Mouse (Mus musculus) lung, embryonic 15.5 days (tissue): ENCODE measurements around the gene Cntn3. TPM values are rescaled to one million over a fixed set of nuclear protein-coding genes. Genes with fewer than 3 reads are reported as not detected.

Experiments used
- ATAC-seq: fragments of 200-750 bp; cut with Nextera tagmentation; 2 replicates; pipeline ENCODE4 v1.8.0; 2017; ENCODE audit warnings: moderate number of reproducible peaks, borderline replicate concordance; ENCODE audit not compliant: low FRiP score, low TSS enrichment; ENCODE audit errors: extremely low read depth
- H3K27ac ChIP-seq: fragments of 300-500 bp; sonication (generic); 2 replicates; pipeline ENCODE4 v1.5.1; 2015; ENCODE audit warnings: moderate library complexity, mild to moderate bottlenecking, inconsistent platforms
- H3K27me3 ChIP-seq: fragments of 300-500 bp; sonication (generic); 2 replicates; pipeline ENCODE4 v1.6.1; 2015; ENCODE audit warnings: inconsistent platforms
- H3K36me3 ChIP-seq: fragments of 300-500 bp; sonication (generic); 2 replicates; pipeline ENCODE4 v1.6.1; 2015; ENCODE audit warnings: inconsistent platforms
- H3K4me1 ChIP-seq: fragments of 300-500 bp; sonication (generic); 2 replicates; pipeline ENCODE4 v1.6.1; 2015; ENCODE audit warnings: inconsistent platforms
- H3K4me2 ChIP-seq: fragments of 300-500 bp; sonication (generic); 2 replicates; pipeline ENCODE4 v1.6.1; 2015; ENCODE audit warnings: inconsistent platforms, mild to moderate bottlenecking, moderate library complexity
- H3K4me3 ChIP-seq: fragments of 300-500 bp; sonication (generic); 2 replicates; pipeline ENCODE4 v1.5.1; 2015; ENCODE audit warnings: mild to moderate bottlenecking, inconsistent platforms
- H3K9ac ChIP-seq: fragments of 300-500 bp; sonication (generic); 2 replicates; pipeline ENCODE4 v1.6.1; 2015; ENCODE audit warnings: inconsistent platforms
- H3K9me3 ChIP-seq: fragments of 300-500 bp; sonication (generic); 2 replicates; pipeline ENCODE4 v1.6.1; 2016; ENCODE audit warnings: inconsistent platforms
- WGBS: fragments of 180-500 bp; shearing (Covaris S2); methylation state at CpG from one replicate; pipeline ENCODE4 v1.1.7; 2015; 5-methylcytosine and 5-hydroxymethylcytosine counted together
- polyA plus RNA-seq: library from polyadenylated mRNA; unstranded; fragments of >200 nt; fragmentation: Nextera tagmentation; extraction: Ambion mirVana; gene quantifications from 2 replicates; pipeline ENCODE4 v1.2.1, GENCODE M21; 2015

The Cntn3 gene
- polyA plus RNA-seq, 1 experiment from 2014 or later: 0.22 TPM

- H3K27me3 ChIP-seq: no peaks in the 10 kb centered on the region
- no peak overlapping the region for H3K4me3 ChIP-seq
- H3K4me1 ChIP-seq: no peaks in the 10 kb centered on the region
- H3K27ac ChIP-seq: no peak overlapping the region
- no peak for ATAC-seq
- 56% methylated on average over 3 of the region's 3 CpGs for WGBS
- H3K4me2 ChIP-seq: no peak overlapping the region
- H3K9ac ChIP-seq: no peak overlapping the region
- H3K36me3 ChIP-seq: no peaks in the 10 kb centered on the region
- no peaks in the 10 kb centered on the region for H3K9me3 ChIP-seq
Observed at GRCm38 (mm10) chr6:102556497-102556896, 16.4 kb downstream of the Cntn3 start.

- H3K27ac ChIP-seq: no peak overlapping the region
- H3K4me3 ChIP-seq: no peak overlapping the region
- no peaks in the 10 kb centered on the region for H3K36me3 ChIP-seq
- ATAC-seq: no peak
- H3K4me1 ChIP-seq: no peaks in the 10 kb centered on the region
- H3K9ac ChIP-seq: no peak overlapping the region
- no peaks in the 10 kb centered on the region for H3K9me3 ChIP-seq
- H3K4me2 ChIP-seq: no peak overlapping the region
- no peaks in the 10 kb centered on the region for H3K27me3 ChIP-seq
- WGBS: 49% methylated on average over 4 of the region's 4 CpGs
Observed at GRCm38 (mm10) chr6:102555814-102556437, 17.0 kb downstream of the Cntn3 start.

- H3K4me3 ChIP-seq: no peak overlapping the region
- H3K4me2 ChIP-seq: no peak overlapping the region
- no peak overlapping the region for H3K27ac ChIP-seq
- ATAC-seq: no peak
- H3K27me3 ChIP-seq: no peaks in the 10 kb centered on the region
- H3K4me1 ChIP-seq: no peaks in the 10 kb centered on the region
- H3K9ac ChIP-seq: no peak overlapping the region
- no peaks in the 10 kb centered on the region for H3K9me3 ChIP-seq
- H3K36me3 ChIP-seq: no peaks in the 10 kb centered on the region
- WGBS: 62% methylated on average over 3 of the region's 3 CpGs
Observed at GRCm38 (mm10) chr6:102555067-102555657, 17.7 kb downstream of the Cntn3 start.

- H3K4me1 ChIP-seq: no peaks in the 10 kb centered on the region
- WGBS: 73% methylated on average over 7 of the region's 7 CpGs
- no peak overlapping the region for H3K9ac ChIP-seq
- no peaks in the 10 kb centered on the region for H3K9me3 ChIP-seq
- ATAC-seq: no peak
- no peak overlapping the region for H3K27ac ChIP-seq
- no peaks in the 10 kb centered on the region for H3K36me3 ChIP-seq
- H3K4me3 ChIP-seq: no peak overlapping the region
- H3K27me3 ChIP-seq: no peaks in the 10 kb centered on the region
- no peak overlapping the region for H3K4me2 ChIP-seq
Observed at GRCm38 (mm10) chr6:102541633-102542412, 31.1 kb downstream of the Cntn3 start.

DNA sequence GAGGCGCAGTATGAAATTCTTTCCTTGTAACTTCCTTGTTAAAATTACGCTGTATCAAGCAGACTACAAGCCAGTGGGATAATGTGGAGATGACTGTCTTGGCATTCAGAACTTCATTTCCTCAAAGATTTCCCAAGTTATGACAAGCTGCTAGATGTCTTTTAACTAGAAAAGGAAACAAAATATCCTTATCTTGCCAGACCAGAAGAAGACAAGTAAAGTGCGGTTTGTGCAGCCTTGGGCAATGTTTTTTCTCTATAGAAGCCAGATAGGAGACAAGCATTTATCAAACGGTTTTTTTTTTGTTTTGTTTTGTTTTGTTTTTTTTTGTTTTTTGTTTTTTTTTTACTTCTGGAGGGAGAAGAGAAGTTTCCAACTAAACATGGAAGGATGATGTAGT is 37.3 kb downstream of the Cntn3 start:
- ATAC-seq: no peak
- H3K27me3 ChIP-seq: no peaks in the 10 kb centered on the region
- whole genome bisulfite sequencing: 62% methylated on average over 4 of the region's 4 CpGs
- H3K36me3 ChIP-seq: no peaks in the 10 kb centered on the region
- H3K4me3 ChIP-seq: no peak overlapping the region
- no peak overlapping the region for H3K27ac ChIP-seq
- H3K4me1 ChIP-seq: no peaks in the 10 kb centered on the region
- H3K9me3 ChIP-seq: no peaks in the 10 kb centered on the region
- H3K9ac ChIP-seq: no peak overlapping the region
- H3K4me2 ChIP-seq: no peak overlapping the region

DNA sequence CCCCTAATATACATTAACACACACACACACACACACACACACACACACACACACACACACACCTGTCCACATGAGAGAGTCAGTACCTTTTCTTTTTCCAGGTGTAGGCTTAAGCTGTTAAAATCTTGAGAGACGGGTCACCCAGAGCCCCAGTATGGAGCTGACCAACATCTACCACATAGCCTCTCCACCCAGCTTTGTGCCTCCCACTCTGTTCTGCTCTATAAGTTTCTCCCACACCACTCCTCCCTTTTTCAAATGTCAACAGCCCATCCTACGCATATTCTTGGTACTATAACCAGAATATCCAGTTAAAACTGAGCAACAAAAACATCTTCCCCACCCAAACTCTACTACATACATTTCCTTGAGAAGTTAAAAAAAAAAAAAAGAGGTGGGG is 49.9 kb downstream of the Cntn3 start:
- WGBS: 72% methylated on average over 2 of the region's 2 CpGs
- H3K27me3 ChIP-seq: no peaks in the 10 kb centered on the region
- H3K4me1 ChIP-seq: no peaks in the 10 kb centered on the region
- no peak overlapping the region for H3K4me3 ChIP-seq
- H3K27ac ChIP-seq: no peak overlapping the region
- H3K9me3 ChIP-seq: no peaks in the 10 kb centered on the region
- H3K36me3 ChIP-seq: no peaks in the 10 kb centered on the region
- ATAC-seq: no peak
- no peak overlapping the region for H3K9ac ChIP-seq
- H3K4me2 ChIP-seq: no peak overlapping the region

DNA sequence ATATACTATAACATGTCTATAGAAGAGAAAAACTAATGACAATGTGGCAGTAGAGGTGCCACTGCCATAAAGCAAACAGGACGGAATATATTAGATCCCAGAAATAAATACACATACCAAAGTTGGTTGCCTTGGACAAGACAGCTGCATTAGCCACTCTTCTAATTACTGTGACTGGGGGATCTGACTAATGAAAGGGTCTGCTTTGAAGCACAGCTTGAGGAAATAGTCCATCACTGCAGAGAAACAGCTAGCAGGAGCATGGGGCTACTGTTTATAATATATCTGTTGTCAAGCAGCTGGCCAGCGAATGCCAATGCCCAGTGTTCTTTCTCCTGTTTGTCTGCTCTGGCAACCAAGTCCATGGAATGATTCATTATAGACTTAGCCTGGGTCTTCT is 51.9 kb downstream of the Cntn3 start:
- H3K27ac ChIP-seq: no peak overlapping the region
- no peak overlapping the region for H3K4me3 ChIP-seq
- no peaks in the 10 kb centered on the region for H3K9me3 ChIP-seq
- no peaks in the 10 kb centered on the region for H3K36me3 ChIP-seq
- H3K27me3 ChIP-seq: no peaks in the 10 kb centered on the region
- H3K9ac ChIP-seq: no peak overlapping the region
- H3K4me1 ChIP-seq: no peaks in the 10 kb centered on the region
- no peak overlapping the region for H3K4me2 ChIP-seq
- no peak for ATAC-seq
- 60% methylated on average over 2 of the region's 2 CpGs for WGBS

DNA sequence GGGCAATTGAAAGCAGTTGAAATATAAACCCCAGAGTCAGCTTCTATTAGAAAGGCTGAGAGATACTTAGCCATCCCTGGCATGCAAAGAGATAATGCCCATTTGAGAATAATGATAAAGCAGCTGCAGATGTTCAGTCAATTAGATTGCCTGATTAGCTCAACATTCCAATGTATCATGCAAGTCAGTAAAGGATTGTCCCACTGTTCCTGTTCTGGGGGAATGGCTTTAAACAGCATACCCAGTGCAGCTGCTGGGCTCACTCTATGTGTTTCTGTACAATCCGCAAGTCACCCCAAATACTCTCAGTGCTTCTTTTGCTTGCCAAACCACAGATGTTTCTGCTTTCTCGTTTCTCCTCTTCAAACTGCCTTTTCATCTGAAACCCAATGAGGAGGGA is 57.7 kb downstream of the Cntn3 start:
- Histone ChIP-seq H3K9ac (no peak overlapping the region), H3K4me2 (no peak overlapping the region), H3K9me3 (no peaks in the 10 kb centered on the region), H3K36me3 (no peaks in the 10 kb centered on the region), H3K4me3 (no peak overlapping the region), H3K4me1 (no peaks in the 10 kb centered on the region), H3K27ac (no peak overlapping the region), H3K27me3 (no peaks in the 10 kb centered on the region)
- WGBS: 66% methylated on average over 2 of the region's 2 CpGs
- no peak for ATAC-seq

DNA sequence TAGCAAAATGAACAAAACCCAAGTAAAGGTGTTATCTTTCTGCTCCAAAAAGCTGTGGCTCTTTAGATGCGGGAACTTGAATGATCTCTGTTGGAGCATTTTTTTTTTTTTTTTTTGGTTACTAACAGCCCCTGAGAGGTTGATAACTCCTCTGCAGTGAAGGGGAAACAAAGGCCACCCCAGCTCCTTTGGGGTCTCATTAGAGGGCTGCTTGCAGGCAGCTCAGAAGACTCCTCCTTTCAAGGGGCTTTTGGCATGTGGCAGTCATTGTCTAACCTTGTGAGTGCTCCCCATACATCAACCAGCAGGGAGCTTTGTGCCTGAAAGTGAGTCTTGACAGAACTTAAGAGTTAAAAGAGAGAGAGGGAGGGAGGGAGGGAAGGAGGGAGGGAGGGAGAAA is 60.8 kb downstream of the Cntn3 start:
- Histone ChIP-seq H3K27ac (no peak overlapping the region), H3K9me3 (no peaks in the 10 kb centered on the region), H3K9ac (no peak overlapping the region), H3K4me3 (no peak overlapping the region), H3K4me1 (no peaks in the 10 kb centered on the region), H3K4me2 (no peak overlapping the region), H3K27me3 (no peaks in the 10 kb centered on the region), H3K36me3 (no peaks in the 10 kb centered on the region)
- WGBS: 68% methylated on average over 1 of the region's 1 CpGs
- ATAC-seq: no peak

DNA sequence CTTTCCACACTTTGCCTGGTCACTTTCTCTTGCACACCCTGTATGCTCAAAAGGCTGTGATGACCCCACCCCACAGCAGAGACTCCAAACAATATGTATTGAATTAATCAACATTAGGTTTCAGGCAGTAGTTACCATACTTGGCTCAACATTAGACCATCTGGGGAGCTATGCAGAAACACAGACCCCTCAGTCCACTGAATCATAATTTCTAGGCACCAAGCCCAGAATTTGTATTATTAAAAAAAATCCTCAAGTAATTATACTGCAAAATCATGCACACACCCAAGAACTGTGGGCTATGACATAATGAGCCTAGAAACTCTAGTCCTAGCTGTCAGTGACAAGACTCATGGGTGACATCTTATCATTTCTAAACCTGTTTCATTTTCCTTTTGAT is 87.4 kb downstream of the Cntn3 start:
- Histone ChIP-seq H3K4me1 (no peaks in the 10 kb centered on the region), H3K27me3 (no peaks in the 10 kb centered on the region), H3K36me3 (no peaks in the 10 kb centered on the region), H3K4me3 (no peak overlapping the region), H3K9ac (no peak overlapping the region), H3K27ac (no peak overlapping the region), H3K4me2 (no peak overlapping the region), H3K9me3 (no peaks in the 10 kb centered on the region)
- ATAC-seq: peak; percentile 46; the same call in 1 of the 2 replicates

- Histone ChIP-seq H3K36me3 (no peaks in the 10 kb centered on the region), H3K9ac (no peak overlapping the region), H3K4me3 (no peak overlapping the region), H3K27ac (no peak overlapping the region), H3K4me1 (no peaks in the 10 kb centered on the region), H3K27me3 (no peaks in the 10 kb centered on the region), H3K9me3 (no peaks in the 10 kb centered on the region), H3K4me2 (no peak overlapping the region)
- 71% methylated on average over 8 of the region's 8 CpGs for WGBS
- no peak for ATAC-seq
Observed at GRCm38 (mm10) chr6:102478320-102479080, 94.4 kb downstream of the Cntn3 start.

- Histone ChIP-seq H3K4me2 (no peak overlapping the region), H3K27ac (no peak overlapping the region), H3K4me1 (no peaks in the 10 kb centered on the region), H3K9ac (no peak overlapping the region), H3K36me3 (no peaks in the 10 kb centered on the region), H3K9me3 (no peaks in the 10 kb centered on the region), H3K27me3 (no peaks in the 10 kb centered on the region), H3K4me3 (no peak overlapping the region)
- no peak for ATAC-seq
- 77% methylated on average over 4 of the region's 4 CpGs for WGBS
Observed at GRCm38 (mm10) chr6:102438353-102438752, 134.5 kb downstream of the Cntn3 start.
